Mouse (Mus musculus) brain, embryonic 14.5 days (tissue): Measurements from ENCODE around the gene Afdn.

Experiments
- CTCF ChIP-seq: fragments of 200-500 bp; IDR thresholded peaks from 2 replicates; pipeline ENCODE4 v1.5.1; 2012; ENCODE audit warnings: inconsistent platforms, mild to moderate bottlenecking, moderate library complexity, borderline replicate concordance; ENCODE audit not compliant: insufficient read depth, insufficient read length; ENCODE audit errors: extremely low read depth
- POLR2A ChIP-seq: fragments of 200-500 bp; IDR thresholded peaks from 2 replicates; pipeline ENCODE4 v1.6.1; 2012; ENCODE audit warnings: mild to moderate bottlenecking, inconsistent platforms, borderline replicate concordance; ENCODE audit not compliant: poor library complexity, insufficient read depth, insufficient read length, severe bottlenecking; ENCODE audit errors: extremely low read depth

DNA sequence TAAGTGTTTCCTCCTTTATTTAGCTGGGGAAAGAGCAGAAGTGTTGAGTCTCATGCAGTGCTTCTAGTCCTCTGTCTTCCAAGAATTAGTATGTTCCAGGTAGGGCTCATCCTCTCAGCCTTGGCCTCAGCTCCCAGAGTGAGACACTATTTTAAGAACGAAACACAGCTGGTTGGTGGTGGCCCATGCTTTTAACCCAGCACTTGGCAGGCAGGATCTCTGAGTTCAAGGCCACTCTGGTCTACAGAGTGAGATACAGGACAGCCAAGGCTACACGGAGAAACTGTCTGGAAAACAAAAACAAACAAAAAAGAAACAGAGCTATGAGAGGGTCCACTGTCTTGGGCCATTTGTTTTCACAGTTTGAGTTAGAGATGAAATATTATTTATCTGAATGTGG is 17.3 kb downstream of the Afdn start:
- TF ChIP-seq POLR2A (no peak), CTCF (no peak)
